Mouse (Mus musculus) left cerebral cortex, postnatal 10 days (tissue): Measurements from ENCODE around the gene Srsf2. TPM values are rescaled to one million over a fixed set of nuclear protein-coding genes. Genes with fewer than 3 reads are reported as not detected.

ENCODE experiments used
- total RNA-seq, 2 experiments: library from RNA; stranded (reverse); gene quantifications; 2 replicates each; pipeline ENCODE4 v1.2.3; 2021

The Srsf2 gene
- total RNA-seq, 2 experiments from 2014 or later: 196 to 199 TPM

Other genes starting within 250 kb of the Srsf2 start
- gene Rhbdf2, start 226.1 kb downstream of the Srsf2 start, total RNA-seq: 1 to 10 TPM in 1 of 2 experiments, under 1 TPM in 1; 0.95 to 1.1 TPM
- gene Prcd, start 199.6 kb downstream of the Srsf2 start, total RNA-seq: 1 to 10 TPM; 1.7 to 3.3 TPM
- 10 to 100 TPM; 22.8 to 27.4 TPM for gene Cygb, start 198.8 kb downstream of the Srsf2 start, total RNA-seq
- not detected for gene St6galnac1, start 77.6 kb downstream of the Srsf2 start, total RNA-seq
- 10 to 100 TPM; 13.2 to 15.0 TPM for gene Mxra7, start 25.0 kb downstream of the Srsf2 start, total RNA-seq
- gene Mettl23, start 9.8 kb downstream of the Srsf2 start, total RNA-seq: 10 to 100 TPM; 26.7 to 29.4 TPM
- 10 to 100 TPM; 27.7 to 29.3 TPM for gene Jmjd6, start 9.6 kb downstream of the Srsf2 start, total RNA-seq
- 10 to 100 TPM; 39.8 to 49.4 TPM for gene Mfsd11, start 654 bp downstream of the Srsf2 start, total RNA-seq
- 10 to 100 TPM; 91.5 to 94.4 TPM for gene Mgat5b, start 65.8 kb upstream of the Srsf2 start, total RNA-seq